Mouse (Mus musculus): ENCODE data around the gene Nt5c. TPM values are rescaled to one million over a fixed set of nuclear protein-coding genes. Genes with fewer than 3 reads are reported as not detected.

Gene Nt5c
- polyA plus RNA-seq, 1 experiment, result 43.2 TPM

DNA sequence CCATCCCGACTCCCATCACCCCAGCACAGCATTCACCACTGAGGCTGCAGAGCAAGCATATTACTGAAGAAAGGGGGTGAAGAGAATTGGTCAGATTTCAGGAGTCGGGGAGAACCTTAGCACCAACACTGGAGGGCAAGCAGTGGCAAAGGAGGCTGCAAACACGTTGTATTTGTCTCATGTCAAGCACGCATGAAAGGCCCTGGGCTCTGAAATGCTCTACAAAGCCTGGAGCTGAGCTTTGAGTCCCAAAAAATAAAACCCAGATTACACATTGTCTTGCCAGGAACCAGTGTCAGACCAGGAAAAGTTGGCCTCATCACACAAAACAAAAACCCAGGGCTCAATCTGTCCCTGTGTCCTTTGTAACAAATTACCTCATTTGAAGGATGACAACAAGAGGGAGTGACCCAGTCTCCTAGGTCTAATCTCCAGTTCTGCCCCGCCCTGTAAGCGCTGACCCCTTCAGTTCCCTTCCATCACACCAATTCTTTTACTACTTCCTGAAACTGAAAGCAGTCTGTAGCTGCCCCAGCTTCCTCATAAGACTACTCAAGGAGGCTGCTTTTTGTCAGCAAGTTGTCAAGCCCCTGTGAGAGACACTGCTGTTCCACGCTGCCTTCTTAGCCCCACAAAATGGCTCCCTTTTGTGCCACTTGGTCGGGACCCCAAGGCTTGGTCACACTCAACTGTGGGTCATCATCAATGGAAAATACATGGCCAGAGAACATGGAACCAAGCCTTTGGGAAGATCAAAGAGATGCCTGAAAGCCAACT, 20.9 kb upstream of the Nt5c start:
- peaks cover 4% of the 10 kb centered on the region; the same call in 1 of the 2 replicates for H3K36me3 ChIP-seq (ENCODE audit: control insufficient read depth, insufficient read depth, low read length, poor library complexity, severe bottlenecking)
- H3K9ac ChIP-seq (ENCODE audit: low read depth, poor library complexity, severe bottlenecking), result no peak overlapping the region
- no peaks in the 10 kb centered on the region for H3K4me1 ChIP-seq (ENCODE audit: control insufficient read depth, insufficient read depth, low read length)
- peaks cover 5% of the 10 kb centered on the region for H3K9me3 ChIP-seq (replicated peaks; ENCODE audit: control insufficient read depth, insufficient read depth, low read length, poor library complexity, severe bottlenecking)
- H3K4me3 ChIP-seq (ENCODE audit: low read depth, low read length), result peak overlapping the region; percentile 96
- TF ChIP-seq POLR2A (IDR thresholded peaks at IDR 0.05; ENCODE audit: insufficient read depth, low read length) (no peak), CTCF (IDR thresholded peaks at IDR 0.05; ENCODE audit: low read depth, low read length) (no peak), EP300 (IDR thresholded peaks at IDR 0.05; ENCODE audit: insufficient read depth, low read depth, low read length) (no peak)
- no peaks in the 10 kb centered on the region for H3K27me3 ChIP-seq (ENCODE audit: control insufficient read depth, insufficient read depth, low read length, poor library complexity, severe bottlenecking)
- no peak overlapping the region for H3K27ac ChIP-seq (ENCODE audit: insufficient read depth, low read length)

DNA sequence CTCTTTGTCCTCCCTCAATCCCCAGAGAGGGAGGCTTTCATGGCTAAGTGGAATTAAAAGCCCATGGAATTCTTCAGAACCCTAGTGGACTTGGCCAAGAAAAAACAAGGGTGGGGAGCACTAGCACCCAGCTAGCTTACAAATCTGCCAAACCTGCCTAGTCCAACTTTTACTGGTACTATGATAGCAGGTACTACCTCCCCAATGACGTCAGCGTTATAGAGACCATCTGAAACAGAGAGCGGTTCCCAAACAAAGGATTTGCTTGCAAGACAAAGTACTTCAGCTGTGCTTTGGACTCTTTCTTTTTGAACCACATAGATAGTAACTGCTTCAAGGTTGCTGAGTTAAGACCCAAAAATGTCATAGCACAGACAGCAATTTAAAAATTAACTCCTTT, 20.3 kb upstream of the Nt5c start:
- peaks cover 5% of the 10 kb centered on the region for H3K9me3 ChIP-seq (replicated peaks; ENCODE audit: control insufficient read depth, insufficient read depth, low read length, poor library complexity, severe bottlenecking)
- no peaks in the 10 kb centered on the region for H3K4me1 ChIP-seq (ENCODE audit: control insufficient read depth, insufficient read depth, low read length)
- H3K27me3 ChIP-seq (ENCODE audit: control insufficient read depth, insufficient read depth, low read length, poor library complexity, severe bottlenecking), result no peaks in the 10 kb centered on the region
- no peak overlapping the region for H3K4me3 ChIP-seq (ENCODE audit: low read depth, low read length)
- peaks cover 4% of the 10 kb centered on the region; the same call in 1 of the 2 replicates for H3K36me3 ChIP-seq (ENCODE audit: control insufficient read depth, insufficient read depth, low read length, poor library complexity, severe bottlenecking)
- no peak for TF ChIP-seq EP300 (IDR thresholded peaks at IDR 0.05; ENCODE audit: insufficient read depth, low read depth, low read length)
- no peak for TF ChIP-seq CTCF (IDR thresholded peaks at IDR 0.05; ENCODE audit: low read depth, low read length)
- H3K27ac ChIP-seq (ENCODE audit: insufficient read depth, low read length), result no peak overlapping the region
- H3K9ac ChIP-seq (ENCODE audit: low read depth, poor library complexity, severe bottlenecking), result no peak overlapping the region

DNA sequence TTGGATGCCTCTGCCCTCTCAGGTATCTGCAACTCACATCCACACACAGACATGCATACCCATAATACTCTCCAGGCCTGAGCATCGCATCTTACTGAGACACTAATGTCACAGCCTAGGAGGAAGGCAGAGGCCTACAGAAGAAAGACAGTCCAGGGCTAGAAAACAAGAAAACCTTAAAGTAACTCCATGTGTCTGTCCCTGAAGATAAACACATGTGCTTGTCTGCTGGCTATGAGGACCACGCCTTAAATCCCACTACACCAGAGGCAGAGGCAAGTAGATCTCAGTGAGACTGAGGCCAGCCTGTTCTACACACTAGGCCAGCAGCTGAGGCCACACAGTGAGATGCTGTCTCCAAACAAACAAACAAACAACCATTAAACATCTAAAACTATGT, 19.5 kb upstream of the Nt5c start:
- H3K4me1 ChIP-seq (ENCODE audit: control insufficient read depth, insufficient read depth, low read length), result no peaks in the 10 kb centered on the region
- no peak overlapping the region for H3K9ac ChIP-seq (ENCODE audit: low read depth, poor library complexity, severe bottlenecking)
- no peak overlapping the region for H3K27ac ChIP-seq (ENCODE audit: insufficient read depth, low read length)

DNA sequence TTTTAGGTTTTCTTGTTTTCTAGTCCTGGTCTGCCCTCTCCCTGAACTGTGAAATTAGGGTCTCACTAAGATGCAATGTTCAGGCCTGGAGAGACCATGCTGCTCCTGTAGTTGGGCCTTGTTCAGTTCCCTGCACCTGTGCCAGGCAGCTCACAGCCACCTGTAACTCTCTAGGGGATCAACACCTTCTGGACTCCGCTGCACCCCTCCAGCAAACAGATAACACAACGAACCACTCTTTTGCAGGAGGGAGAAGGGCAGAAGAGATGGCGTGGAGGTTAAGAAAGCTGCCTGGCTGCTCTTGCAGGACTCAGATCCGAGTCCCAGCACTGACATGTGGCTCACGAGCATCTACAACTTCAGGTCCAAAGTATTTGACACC, 18.8 kb upstream of the Nt5c start:
- TF ChIP-seq EP300 (IDR thresholded peaks at IDR 0.05; ENCODE audit: insufficient read depth, low read depth, low read length) (no peak), POLR2A (IDR thresholded peaks at IDR 0.05; ENCODE audit: insufficient read depth, low read length) (no peak), CTCF (IDR thresholded peaks at IDR 0.05; ENCODE audit: low read depth, low read length) (no peak)
- peaks cover 4% of the 10 kb centered on the region; the same call in 1 of the 2 replicates for H3K36me3 ChIP-seq (ENCODE audit: control insufficient read depth, insufficient read depth, low read length, poor library complexity, severe bottlenecking)
- no peak overlapping the region for H3K4me3 ChIP-seq (ENCODE audit: low read depth, low read length)
- H3K27me3 ChIP-seq (ENCODE audit: control insufficient read depth, insufficient read depth, low read length, poor library complexity, severe bottlenecking), result no peaks in the 10 kb centered on the region
- no peak overlapping the region for H3K9ac ChIP-seq (ENCODE audit: low read depth, poor library complexity, severe bottlenecking)
- no peaks in the 10 kb centered on the region for H3K4me1 ChIP-seq (ENCODE audit: control insufficient read depth, insufficient read depth, low read length)
- H3K27ac ChIP-seq (ENCODE audit: insufficient read depth, low read length), result no peak overlapping the region
- peaks cover 5% of the 10 kb centered on the region for H3K9me3 ChIP-seq (replicated peaks; ENCODE audit: control insufficient read depth, insufficient read depth, low read length, poor library complexity, severe bottlenecking)

More for the DNA sequence above, 19.5 kb upstream of the Nt5c start:
- H3K27me3 ChIP-seq (ENCODE audit: control insufficient read depth, insufficient read depth, low read length, poor library complexity, severe bottlenecking), result no peaks in the 10 kb centered on the region
- H3K36me3 ChIP-seq (ENCODE audit: control insufficient read depth, insufficient read depth, low read length, poor library complexity, severe bottlenecking), result peaks cover 4% of the 10 kb centered on the region; the same call in 1 of the 2 replicates
- TF ChIP-seq POLR2A (IDR thresholded peaks at IDR 0.05; ENCODE audit: insufficient read depth, low read length) (no peak), EP300 (IDR thresholded peaks at IDR 0.05; ENCODE audit: insufficient read depth, low read depth, low read length) (no peak), CTCF (IDR thresholded peaks at IDR 0.05; ENCODE audit: low read depth, low read length) (no peak)
- no peak overlapping the region for H3K4me3 ChIP-seq (ENCODE audit: low read depth, low read length)
- H3K9me3 ChIP-seq (replicated peaks; ENCODE audit: control insufficient read depth, insufficient read depth, low read length, poor library complexity, severe bottlenecking), result peaks cover 5% of the 10 kb centered on the region

DNA sequence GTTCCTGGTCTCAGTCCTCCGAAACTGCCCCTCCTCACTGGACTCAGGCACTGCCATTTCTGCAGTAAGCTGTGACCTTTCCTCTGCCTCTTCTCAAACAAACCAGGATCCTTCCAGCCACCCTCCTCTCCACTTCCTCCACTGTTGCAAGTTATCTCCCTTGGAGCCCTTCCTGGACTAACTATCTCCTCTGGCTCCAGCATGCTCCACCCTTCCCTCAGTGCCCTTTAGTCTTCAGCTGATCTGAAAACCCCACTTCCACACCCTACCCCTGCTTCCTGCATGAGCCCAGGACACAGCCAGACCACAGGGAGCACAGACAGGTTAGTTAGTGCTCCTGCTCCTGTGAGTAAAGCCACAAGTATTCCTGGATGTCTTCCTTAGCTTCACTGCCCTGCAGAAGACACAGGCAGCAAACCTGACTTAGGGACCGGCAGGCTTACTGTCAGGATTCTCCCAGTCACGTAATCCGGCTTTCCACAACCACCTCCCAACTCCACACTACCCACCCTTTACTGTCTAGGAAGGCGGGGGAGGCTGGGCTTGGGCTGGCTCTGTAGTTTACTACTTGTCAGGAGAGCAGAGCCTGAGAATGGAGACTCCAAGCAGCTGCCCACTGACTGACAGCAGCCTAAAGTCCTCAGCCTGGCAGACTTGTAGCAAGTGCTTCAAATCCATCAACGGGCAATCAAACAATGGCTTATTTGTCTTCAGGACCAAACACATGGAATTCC, 18.3 kb upstream of the Nt5c start:
- Histone ChIP-seq H3K4me3 (ENCODE audit: low read depth, low read length) (no peak overlapping the region), H3K27me3 (ENCODE audit: control insufficient read depth, insufficient read depth, low read length, poor library complexity, severe bottlenecking) (no peaks in the 10 kb centered on the region), H3K27ac (ENCODE audit: insufficient read depth, low read length) (no peak overlapping the region), H3K9me3 (replicated peaks; ENCODE audit: control insufficient read depth, insufficient read depth, low read length, poor library complexity, severe bottlenecking) (peaks cover 5% of the 10 kb centered on the region), H3K4me1 (ENCODE audit: control insufficient read depth, insufficient read depth, low read length) (no peaks in the 10 kb centered on the region), H3K9ac (ENCODE audit: low read depth, poor library complexity, severe bottlenecking) (no peak overlapping the region), H3K36me3 (ENCODE audit: control insufficient read depth, insufficient read depth, low read length, poor library complexity, severe bottlenecking) (peaks cover 4% of the 10 kb centered on the region; the same call in 1 of the 2 replicates)
- TF ChIP-seq EP300 (IDR thresholded peaks at IDR 0.05; ENCODE audit: insufficient read depth, low read depth, low read length) (no peak), CTCF (IDR thresholded peaks at IDR 0.05; ENCODE audit: low read depth, low read length) (no peak), POLR2A (IDR thresholded peaks at IDR 0.05; ENCODE audit: insufficient read depth, low read length) (no peak)

DNA sequence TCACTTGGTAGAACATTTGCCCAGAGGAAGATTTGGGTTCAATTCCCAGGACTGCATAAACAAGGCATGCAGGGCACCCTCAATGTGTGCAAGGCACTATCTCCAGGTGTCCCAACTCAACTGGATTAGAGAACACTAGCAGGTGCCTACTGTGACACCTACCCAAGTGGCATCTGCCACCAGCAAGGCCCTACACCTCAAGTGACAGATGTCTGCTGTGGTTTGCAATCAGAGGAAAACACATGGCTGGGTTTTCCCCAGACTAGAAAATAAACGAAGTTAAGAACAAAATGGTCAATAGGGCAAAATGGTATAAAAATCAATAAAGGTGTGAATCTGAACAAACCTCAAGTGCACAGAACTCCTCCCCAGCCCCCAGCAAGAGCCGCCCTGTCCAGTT, 16.4 kb upstream of the Nt5c start:
- no peak overlapping the region for H3K27ac ChIP-seq (ENCODE audit: insufficient read depth, low read length)
- peaks cover 5% of the 10 kb centered on the region for H3K9me3 ChIP-seq (replicated peaks; ENCODE audit: control insufficient read depth, insufficient read depth, low read length, poor library complexity, severe bottlenecking)
- TF ChIP-seq EP300 (IDR thresholded peaks at IDR 0.05; ENCODE audit: insufficient read depth, low read depth, low read length), result no peak
- no peak for TF ChIP-seq CTCF (IDR thresholded peaks at IDR 0.05; ENCODE audit: low read depth, low read length)
- no peak for TF ChIP-seq POLR2A (IDR thresholded peaks at IDR 0.05; ENCODE audit: insufficient read depth, low read length)
- H3K9ac ChIP-seq (ENCODE audit: low read depth, poor library complexity, severe bottlenecking), result no peak overlapping the region
- peaks cover 8% of the 10 kb centered on the region; the same call in 1 of the 2 replicates for H3K36me3 ChIP-seq (ENCODE audit: control insufficient read depth, insufficient read depth, low read length, poor library complexity, severe bottlenecking)
- no peaks in the 10 kb centered on the region for H3K4me1 ChIP-seq (ENCODE audit: control insufficient read depth, insufficient read depth, low read length)
- no peak overlapping the region for H3K4me3 ChIP-seq (ENCODE audit: low read depth, low read length)
- no peaks in the 10 kb centered on the region for H3K27me3 ChIP-seq (ENCODE audit: control insufficient read depth, insufficient read depth, low read length, poor library complexity, severe bottlenecking)

All from ES-Bruce4 (cell line).